Mouse (Mus musculus): Measurements from ENCODE around the gene Tuba3b. TPM values are rescaled to one million over a fixed set of nuclear protein-coding genes. Genes with fewer than 3 reads are reported as not detected.

The Tuba3b gene
- polyA plus RNA-seq, 1 experiment = not detected

GRCm38 (mm10) chr6:145669596-145670071, 54.1 kb downstream of the Tuba3b start:
- WGBS = 40% methylated on average over 10 of the region's 10 CpGs
- no peak for TF ChIP-seq POLR2A (IDR thresholded peaks at IDR 0.05; ENCODE audit: insufficient read depth, low read depth, low read length)
- no peak for TF ChIP-seq CTCF (IDR thresholded peaks at IDR 0.05; ENCODE audit: insufficient read depth, low read depth, low read length)
- no peaks in the 10 kb centered on the region for H3K4me1 ChIP-seq (ENCODE audit: control insufficient read depth, insufficient read depth, low read length)
- H3K27ac ChIP-seq (ENCODE audit: insufficient read depth, low read depth, low read length) = no peak overlapping the region
- H3K4me3 ChIP-seq (ENCODE audit: insufficient read depth, low read depth, low read length) = no peak overlapping the region

Other genes with a start within 250 kb of the Tuba3b start
- not detected in 2 replicates for gene Lmntd1, start 1.4 kb upstream of the Tuba3b start, polyA plus RNA-seq (2012; ENCODE audit: insufficient read depth, insufficient read length, low replicate concordance, missing spikeins)
- gene Rassf8, start 131.0 kb downstream of the Tuba3b start, polyA plus RNA-seq (2012; ENCODE audit: insufficient read depth, insufficient read length, low replicate concordance, missing spikeins) = not detected in 2 replicates
- gene Bhlhe41, start 249.8 kb downstream of the Tuba3b start, polyA plus RNA-seq (2012; ENCODE audit: insufficient read depth, insufficient read length, low replicate concordance, missing spikeins) = 292 TPM in 1 of 2 replicates, not detected in the other

Data from olfactory bulb, adult 2 months (tissue).